Mouse (Mus musculus): ENCODE measurements around the gene Fam53b.
A peak's percentile ranks its signal among the peaks of the same experiment; 100 is the strongest.

Fam53b gene

DNA sequence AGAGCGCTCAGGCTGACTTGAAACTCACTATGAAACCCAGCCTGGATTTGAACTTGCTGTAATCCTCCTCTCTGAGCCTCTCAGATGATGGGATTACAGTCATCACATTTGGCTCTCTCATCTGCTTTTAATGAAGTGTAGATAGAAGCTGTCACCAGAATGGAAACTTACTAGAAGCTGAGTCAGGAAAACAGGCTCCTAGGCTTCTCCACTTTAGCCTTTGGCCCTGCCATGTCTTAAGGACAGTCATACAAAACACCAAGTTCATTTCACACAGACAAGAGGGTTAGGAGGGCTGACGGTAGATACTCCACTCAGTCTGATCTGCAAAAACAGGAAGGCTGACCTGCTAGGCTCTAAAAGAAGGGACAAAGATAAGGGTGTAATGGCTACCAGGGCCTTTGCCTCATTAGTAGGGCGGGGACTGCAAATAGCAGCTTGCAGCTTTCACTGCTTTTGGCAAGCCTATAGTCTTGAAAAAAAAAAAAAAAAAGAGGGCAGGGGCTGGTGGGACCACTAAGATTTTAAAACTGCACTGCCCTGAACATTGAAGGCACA is 48.0 kb downstream of the Fam53b start:
- DNase-seq (ENCODE audit: low spot score), result no peak

DNA sequence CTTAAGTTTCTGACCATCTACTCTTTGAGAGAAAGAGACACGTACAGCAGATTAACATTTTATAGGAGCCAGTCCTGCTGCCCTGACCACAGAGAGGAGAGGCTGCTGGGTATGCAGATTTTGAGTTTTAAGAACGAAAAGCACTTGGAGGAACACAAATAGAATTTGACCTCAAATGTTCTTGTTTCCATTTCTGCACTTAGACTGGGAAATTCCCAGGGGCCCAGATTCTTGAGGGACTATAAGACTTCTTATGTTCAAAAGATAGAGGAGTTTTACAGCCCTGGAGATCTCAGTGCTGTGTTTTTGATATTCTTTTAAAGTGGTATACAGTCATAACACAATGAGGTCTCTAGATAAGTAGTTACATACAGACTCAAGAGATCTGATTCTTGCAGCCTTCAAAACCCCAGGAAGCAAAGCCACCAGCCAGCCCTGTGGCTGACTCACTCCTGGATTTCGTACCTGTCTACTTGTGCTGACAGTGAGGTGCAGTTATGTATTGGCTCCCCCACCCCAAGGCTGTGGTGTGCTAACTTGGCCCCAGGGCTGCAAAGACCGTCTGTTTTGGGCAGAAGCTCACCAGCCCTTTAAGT is 48.7 kb downstream of the Fam53b start:
- DNase-seq (ENCODE audit: low spot score), result no peak

DNA sequence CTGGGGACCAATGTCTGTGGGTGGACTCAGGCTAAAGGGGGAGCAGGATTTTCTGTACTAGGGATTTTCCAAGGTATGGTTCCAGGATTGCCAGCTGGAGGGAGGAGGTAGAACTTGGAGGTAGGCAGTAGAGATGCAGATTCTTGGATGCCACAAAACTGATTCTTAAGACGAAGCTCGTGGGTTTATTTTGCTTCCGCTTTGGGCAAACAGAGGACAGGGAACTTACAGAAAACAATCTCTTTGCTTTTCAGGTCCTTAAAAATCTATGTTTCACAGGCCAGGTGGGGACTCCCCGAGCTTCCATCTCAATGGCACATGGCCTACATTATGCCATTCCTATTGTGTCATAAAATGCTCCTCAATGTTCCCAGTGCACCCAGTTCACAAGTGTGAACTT is 49.4 kb downstream of the Fam53b start:
- no peak for DNase-seq (ENCODE audit: low spot score)

DNA sequence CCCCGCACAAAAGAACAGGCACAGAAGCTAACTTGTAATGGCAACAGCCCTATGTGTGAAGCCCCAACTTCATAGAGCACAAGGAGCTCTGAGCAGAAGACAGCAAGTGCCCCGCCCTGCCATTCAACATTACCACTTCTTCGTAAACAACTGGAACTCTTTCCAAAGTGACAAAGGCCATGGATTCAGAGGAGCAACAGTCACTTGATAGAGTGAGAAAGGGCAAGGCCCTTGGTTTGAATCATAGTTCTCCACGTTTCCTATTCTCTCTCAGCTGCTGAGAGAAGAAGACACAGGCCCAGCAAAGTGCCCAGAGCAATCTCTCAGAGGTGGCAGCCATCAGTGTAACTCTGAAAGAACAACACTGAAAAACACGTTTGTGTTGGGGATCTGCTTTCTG is 49.8 kb downstream of the Fam53b start:
- DNase-seq (ENCODE audit: low spot score), result no peak

DNA sequence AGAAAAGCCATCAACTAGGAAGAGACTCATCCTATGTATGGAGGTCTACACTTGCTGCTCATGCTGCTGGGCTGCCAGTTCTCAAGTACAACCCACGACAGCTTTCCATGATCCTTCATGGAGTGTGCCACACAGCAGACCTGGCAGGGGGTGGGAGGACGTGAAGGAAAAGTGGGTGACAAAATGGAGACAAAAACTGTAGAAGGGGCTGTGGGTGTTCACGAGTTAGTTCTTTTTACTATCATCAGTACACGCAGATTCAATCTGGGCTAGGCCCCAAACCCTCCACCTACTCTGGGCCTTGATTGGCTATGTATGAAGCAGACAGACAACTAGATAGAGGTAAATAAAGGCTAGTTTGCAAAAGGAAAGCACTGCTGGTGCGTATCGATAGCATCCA is 50.3 kb downstream of the Fam53b start:
- no peak for DNase-seq (ENCODE audit: low spot score)

DNA sequence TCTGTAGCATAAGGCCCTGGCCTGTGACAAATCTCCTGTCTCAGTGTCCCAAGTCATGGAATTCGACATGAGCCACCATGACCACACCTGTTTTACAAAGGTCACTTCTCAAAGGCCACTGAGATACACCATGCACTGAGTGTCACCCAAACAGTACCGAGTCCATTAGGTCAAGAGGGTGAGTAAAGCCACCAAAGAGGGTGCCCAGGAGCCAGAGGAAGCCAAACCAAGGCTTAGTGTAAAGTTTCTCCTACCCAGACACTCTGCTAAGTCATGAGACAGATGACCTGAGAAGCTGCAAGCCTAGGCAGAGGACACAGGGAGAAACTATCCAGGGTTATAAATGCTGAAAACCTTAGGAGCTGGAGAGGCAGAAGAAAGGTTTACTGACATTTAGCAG is 52.3 kb downstream of the Fam53b start:
- no peak for DNase-seq (ENCODE audit: low spot score)

DNA sequence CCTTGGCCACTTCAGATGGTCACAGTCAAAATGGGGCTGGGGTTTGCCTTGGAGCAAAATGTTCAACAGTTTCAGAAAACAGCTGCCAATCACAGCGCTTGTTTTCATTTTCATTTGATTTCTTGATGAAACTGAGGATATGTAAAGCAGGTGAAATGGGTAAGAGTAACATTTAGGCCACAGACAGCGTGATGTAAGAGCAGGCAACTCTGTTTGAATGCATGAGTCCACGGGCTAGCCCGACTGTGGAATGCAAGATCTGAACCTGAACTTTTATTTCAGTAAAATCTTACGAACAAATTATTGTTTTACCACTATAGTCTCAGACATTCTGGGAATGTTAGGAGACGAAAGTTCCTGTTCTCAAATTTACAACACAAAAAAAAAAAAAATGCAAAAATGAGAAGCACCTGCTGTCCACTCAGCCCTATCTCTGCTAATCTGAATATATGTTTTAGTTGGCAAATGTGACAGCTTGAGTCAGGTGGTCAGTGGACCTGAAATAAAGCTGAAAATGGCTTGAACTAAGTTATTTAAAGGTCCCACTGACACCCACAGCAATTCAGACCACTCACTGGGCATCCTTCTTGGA is 53.0 kb downstream of the Fam53b start:
- no peak for DNase-seq (ENCODE audit: low spot score)

DNA sequence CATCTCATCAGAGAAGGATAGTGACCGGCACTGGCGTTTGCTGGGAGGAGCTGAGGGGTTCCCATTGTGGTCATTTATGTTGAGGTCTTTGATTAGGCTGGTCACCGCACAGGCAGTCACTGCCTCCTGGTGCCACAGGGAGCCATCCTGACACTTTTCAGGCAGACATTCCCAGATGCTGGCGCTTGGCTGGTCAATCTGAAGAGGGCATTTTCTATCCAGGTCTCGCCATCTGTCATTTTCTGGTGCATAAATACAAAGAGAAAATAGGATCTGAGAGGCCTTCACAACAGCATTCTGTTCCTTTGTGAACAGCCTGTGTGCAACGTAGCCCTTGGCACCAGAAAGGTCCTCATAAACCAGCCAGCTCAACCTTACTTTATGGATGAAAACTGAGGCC is 53.8 kb downstream of the Fam53b start:
- DNase-seq (ENCODE audit: low spot score), result no peak

DNA sequence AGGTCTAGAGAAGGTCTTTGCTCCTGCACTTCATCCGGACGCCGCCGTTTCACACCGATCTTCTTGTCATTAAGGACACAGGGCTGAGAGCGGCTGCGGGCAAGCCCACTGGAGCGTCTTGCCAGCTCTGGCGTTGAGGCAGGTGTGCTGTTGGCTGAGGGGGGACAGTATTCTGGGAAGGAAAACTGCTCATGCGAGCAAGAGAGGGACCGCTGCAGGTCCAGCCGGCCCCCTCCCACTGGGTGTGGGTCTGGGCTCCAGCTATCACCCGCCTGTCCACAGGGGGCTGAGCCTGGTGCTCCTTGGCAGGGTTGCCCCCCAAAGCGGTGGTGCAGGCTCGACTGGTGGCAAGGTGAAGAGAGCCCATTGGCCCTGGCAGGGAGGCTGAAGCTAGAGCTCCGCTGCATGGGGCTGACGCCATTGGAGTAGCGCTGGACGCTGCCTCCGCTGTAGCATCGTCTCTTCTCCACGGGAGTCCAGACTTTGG is 54.2 kb downstream of the Fam53b start:
- DNase-seq (ENCODE audit: low spot score), result no peak

DNA sequence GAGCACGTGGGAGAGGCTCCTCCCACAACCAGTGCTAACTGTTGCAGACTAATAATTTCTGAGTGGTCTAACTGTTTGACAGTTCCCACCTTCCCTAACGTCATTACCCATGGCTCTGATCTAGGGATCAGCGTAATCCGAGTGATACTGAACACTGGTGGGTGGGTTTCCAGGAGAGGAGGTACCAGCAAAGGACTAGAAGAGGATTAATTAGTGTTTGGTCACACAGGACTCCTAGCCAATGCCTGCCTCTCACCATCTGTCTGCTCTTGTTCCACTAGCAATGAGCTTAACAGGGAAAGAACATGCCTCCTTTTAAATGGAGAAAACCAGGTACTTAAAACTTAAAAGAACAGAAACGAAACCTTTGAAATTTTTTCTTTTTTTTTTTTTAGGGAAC is 54.8 kb downstream of the Fam53b start:
- DNase-seq (ENCODE audit: low spot score), result no peak

DNA sequence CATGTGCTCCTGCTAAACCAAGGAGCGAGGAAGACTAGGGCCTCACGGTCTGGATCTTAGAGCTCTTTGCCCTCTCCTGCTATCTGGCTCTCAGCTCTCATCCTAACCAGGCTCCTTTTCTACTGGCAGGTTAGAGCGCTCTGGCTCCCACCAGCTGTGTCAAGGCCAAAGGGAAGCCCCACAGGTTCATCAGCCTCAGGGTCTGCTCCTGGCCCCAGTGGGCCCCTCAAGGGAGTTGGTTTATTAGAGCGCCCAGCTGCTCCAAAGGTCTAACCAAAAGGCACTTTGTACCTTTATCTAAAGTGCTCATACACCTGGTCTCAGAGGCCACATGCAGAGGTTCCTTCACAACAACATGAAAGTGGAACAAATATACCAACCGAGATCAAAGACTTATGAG is 57.4 kb downstream of the Fam53b start:
- no peak for DNase-seq (ENCODE audit: low spot score)

DNA sequence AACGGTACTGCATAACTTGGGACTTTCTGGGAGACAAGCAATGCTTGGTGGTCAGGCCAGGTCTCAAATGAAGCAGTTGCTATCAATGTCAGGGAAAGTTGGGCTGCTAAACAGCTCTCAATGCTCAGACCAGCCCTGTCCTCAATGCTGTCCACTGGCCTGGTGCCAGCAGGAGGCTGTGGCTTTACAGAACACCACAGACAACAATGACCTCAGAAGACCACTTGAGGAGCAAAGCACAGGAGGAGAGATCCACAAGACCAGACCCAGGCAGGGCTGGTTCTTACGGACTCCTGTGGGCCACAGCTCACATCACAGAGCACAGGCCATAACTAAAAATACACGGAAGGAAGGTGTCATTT is 59.3 kb downstream of the Fam53b start:
- DNase-seq (ENCODE audit: low spot score), result peak; percentile 28

DNA sequence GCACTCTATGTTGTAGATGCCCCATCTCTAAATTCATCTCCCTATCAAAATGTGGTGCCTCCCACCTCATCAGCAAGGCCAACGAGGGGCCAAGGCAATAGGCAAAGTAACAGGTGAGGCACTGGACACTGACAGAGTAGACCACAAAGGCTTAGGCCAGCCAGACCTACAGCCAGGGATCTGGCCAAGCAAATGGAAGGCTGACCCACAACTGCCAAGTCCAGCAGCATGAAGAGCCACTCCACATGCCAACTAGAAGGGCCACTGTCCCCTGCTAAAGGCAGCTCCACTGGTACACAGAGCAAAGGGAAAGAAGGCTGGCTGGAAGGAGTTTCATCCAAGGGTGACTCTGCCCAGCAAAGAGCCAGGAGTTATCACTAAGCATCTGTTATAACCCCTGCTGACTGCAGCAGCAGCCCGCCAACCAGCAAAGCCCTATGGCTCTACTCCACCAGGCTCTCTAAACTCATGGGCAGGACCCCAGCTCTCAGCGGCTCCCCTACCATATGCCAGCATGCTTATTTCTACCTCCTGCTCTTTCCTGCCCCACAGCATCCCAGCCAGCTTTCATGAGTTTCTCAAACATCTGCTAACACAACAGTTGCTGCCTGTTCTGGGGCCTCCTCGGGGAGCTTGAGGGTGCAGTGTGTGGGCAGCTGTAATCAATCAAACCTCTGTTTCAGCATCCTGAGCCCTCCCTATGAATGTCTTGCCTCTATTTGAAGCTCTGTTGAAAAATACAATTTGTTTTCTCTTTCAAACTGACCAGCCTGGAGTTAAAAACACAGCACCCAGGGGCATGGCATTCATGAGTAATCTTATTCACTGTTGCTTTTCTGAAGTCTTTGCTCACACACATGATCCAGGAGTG is 59.9 kb downstream of the Fam53b start:
- DNase-seq (ENCODE audit: low spot score), result no peak

DNA sequence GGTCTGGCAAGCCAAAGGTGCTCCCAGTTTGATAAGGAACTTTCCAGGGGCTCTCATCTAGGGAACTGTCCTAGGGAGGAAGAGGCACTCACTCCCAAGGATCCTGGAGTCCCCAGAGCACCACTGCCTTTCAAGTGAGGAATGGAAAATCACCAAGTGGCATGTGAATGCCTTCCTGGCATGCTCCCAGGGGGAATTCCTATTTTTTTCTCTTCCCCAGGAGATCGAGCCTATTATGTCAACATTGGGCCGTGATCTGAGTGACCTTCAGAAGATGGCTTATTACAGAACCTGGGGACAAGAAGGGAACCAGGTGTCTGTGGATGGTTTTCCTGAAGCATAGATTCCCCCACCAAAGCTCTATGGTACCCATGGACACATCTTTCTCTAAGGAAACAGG is 62.0 kb downstream of the Fam53b start:
- no peak for DNase-seq (ENCODE audit: low spot score)

DNA sequence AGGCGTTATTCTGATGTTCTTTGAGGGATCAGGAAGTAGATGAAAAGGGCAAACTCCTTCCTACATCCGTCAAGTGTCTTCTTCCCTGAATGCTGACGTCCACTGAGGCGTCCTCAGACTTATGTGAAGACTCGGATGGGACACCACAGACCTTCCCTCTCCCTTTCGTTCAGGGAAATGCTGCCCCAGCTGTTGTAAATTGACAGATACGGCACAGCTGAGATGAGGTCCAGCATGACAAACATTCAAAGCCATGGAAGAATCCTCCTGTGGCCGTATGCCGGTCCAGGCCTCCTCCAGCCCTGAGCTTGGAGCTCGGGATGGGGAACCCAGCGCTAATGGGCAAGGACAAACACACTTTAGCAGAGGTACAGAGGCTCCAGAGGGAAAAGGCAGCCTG is 64.2 kb downstream of the Fam53b start:
- DNase-seq (ENCODE audit: low spot score), result no peak

DNA sequence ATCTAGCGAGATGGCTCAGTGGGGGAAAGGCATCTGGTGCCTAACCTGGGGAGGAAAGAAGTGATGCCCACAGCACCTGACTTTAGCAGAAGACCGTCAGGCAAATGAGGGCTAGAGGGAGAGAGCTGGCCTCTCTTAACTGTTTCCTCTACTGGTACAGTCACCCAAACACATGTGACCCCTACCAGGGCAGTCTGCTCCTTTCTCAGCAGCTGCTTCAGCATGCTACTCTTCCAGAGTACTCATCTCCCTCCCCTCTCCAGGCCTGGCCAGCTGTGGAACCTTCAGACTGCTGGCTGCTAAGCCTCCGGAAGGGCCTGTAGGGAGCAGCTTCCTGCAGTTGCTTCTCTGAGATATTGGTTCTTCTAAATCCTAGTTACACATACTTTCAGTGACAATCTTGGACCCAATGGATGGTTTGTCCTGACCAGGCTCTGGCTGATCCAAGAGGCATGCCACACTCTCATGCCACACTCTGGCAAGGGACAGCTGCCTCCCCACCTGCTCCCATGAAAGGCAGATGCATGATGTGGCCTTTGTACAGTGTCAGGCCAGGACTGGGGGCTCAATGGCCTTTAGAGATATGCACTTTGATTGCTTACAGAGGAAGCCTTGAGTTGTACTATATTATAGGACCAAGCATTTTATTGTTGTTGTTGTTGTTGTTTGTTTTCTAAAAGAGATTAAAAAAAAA is 65.5 kb downstream of the Fam53b start:
- DNase-seq (ENCODE audit: low spot score), result no peak

DNA sequence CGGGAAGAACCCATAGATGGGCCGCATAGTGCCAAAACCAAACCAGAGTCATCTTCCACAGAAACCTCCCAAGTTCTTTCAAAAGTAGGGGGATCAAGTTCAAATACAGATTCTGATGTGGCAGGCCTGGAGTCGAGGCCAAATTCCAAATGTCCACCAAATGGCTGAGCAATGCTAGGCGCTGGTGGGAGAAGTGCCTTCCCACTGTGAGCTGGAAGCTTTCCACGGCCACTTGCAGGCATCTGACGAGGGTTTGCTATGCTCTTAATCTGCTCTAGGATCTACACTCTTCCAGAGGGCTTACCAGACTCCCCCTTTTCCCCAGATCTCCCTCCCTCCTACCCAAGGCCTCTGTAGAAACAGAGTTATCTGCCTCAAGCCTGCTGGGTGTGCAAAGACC is 66.6 kb downstream of the Fam53b start:
- DNase-seq (ENCODE audit: low spot score), result no peak

DNA sequence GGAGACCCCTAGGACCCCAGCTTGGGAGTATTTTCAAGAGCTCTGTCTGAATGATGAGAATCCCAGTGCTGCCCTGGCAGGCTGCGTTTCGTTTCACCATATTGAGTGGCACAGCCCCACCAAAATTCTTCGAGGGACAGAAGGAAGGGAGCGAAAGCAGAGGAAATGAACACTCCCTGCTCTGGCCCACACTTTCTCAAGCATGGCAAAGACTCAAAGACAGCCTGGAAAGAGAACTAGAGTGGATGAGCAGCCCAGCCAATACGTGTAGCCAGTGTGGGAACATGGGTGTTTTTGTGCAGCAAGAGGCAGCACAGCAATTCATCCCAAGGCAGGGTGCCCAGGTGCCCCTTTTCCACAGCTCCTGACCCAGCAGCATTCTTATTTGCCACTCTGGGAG is 70.8 kb downstream of the Fam53b start:
- no peak for DNase-seq (ENCODE audit: low spot score)

DNA sequence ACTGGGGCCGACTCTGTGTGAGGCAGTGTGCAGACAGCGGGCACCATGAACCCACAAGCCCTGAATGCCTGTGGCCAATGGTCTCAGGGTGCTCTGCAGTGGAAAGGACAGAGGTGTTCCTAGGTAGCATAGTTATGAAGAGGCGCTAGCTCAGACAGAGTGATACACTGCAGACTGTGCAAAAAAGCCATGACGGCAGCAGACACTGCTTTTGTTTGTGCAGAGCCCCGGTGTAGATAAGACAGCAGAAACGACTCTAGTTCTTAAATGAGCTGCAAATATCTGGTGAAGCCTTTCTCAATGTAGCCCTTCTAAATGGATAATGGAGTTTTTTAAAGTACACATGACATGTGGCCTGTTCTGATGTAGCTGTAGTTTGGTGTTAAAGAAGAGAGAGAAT is 73.9 kb downstream of the Fam53b start:
- no peak for DNase-seq (ENCODE audit: low spot score)

DNA sequence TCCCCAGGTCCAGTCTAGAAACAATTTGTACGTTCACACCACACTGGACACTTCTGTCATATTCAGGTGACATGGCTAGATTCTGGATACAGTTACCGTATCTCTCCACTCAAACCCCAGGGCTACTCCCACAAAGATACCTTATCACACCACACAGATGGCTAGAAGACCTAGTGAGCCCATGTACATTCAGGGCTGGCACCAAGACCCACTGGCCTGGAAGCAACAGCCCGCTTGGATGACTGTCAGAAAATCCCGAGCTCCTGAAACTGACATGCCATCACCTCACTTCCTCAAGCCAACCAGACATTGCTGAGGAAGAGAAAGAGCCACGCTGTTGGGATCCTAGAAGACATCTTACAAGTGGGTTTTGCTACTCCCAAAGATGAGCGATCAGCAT is 74.8 kb downstream of the Fam53b start:
- no peak for DNase-seq (ENCODE audit: low spot score)

DNA sequence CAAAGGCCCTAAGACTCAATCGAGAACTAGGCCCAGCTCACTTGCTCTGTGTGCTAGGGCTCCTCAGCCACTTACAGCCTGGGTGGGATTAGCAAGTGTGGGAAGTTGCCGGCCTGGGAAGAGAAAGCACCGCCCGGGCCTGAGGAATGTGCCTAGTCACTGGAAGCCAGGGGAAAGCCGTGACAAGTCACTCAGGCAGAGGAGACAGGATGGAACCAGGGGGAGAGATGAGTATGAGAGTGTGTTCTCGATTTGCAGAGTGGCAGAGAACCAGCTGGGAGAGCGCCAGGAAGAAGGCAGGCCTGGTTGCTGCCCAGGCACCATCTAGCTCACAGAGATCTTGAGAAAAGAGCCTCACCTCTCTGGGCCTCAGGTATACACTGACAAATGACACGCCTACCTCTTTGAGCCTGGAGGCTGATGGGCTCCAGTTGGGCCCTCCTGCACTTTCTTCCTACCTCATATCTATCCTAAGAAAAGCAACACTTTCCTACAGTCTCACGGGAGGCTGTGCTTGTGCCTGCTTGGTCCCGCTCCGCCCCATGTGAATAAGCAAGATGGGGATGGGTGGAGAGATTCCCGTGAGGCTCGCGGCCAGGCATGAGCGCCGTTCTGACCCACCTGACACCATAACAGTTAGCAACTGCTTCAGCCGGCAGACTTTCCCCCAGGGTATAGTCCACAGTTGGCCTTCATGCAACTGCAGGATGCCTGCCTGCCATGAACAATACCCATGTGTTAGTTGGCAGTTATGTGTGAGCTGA is 77.4 kb downstream of the Fam53b start:
- peak; percentile 39 for DNase-seq (ENCODE audit: low spot score)

DNA sequence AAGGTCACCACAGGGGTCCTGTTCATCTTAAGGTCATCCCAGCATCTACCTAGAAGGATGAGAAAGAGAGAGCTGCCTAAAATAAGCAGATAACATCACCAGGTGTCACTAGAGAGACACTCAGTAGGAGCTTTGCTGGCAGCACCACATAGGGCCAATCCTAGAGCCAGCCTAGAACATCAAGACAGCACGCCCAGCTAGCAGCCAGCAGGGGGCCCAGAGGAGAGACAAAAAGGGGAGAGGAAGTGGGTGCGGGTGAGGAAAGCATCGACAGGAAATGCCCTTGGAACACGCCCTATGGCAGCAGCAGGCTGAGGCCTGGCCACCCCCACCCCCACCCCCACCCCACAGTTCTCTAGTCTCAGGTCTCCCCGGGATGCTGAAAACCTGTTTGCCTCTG is 78.5 kb downstream of the Fam53b start:
- DNase-seq (ENCODE audit: low spot score), result no peak

All from MN1 (cell line).